Mouse (Mus musculus) embryonic fibroblast, embryonic 13.5 days (primary cell): ENCODE data around the gene Trmu.

Experiments used
- CTCF ChIP-seq: IDR thresholded peaks from 2 replicates; pipeline ENCODE4 v1.5.1; 2011; ENCODE audit warnings: mild to moderate bottlenecking, control low read depth, low read length, moderate library complexity, borderline replicate concordance; ENCODE audit not compliant: insufficient read depth
- POLR2A ChIP-seq: IDR thresholded peaks from 2 replicates; pipeline ENCODE4 v1.6.1; 2011; ENCODE audit warnings: low read depth, mild to moderate bottlenecking, control low read depth, low read length, moderate library complexity

DNA sequence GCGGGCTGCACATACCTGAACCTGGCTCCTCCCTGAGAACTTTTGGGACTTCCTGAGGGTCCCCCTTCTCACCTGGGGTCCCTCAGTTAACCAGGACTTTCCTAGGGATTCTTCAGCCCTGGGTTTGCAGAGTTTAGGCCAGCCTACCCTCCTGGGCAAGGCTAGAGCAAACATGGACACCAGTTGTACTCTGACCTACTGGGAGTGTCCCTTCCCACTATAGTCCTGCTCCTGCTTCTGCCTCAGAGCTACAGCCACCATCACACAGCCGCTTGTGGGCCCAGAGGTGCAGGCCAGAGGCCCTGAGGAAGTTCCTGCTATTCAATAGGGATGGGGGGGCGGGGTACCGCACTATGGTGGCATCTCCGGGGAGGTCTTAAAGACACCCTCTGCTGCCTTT, 49.6 kb upstream of the Trmu start:
- TF ChIP-seq CTCF (no peak), POLR2A (no peak)
